Mouse (Mus musculus): Measurements from ENCODE around the gene Bckdha. TPM values are rescaled to one million over a fixed set of nuclear protein-coding genes. Genes with fewer than 3 reads are reported as not detected.

Gene Bckdha
- polyA plus RNA-seq, 1 experiment from 2014 or later: 64.6 TPM

GRCm38 (mm10) chr7:25699851-25700250 lies 41.1 kb upstream of the Bckdha start:
- Histone ChIP-seq H3K9ac (ENCODE audit: low read length) (no peak overlapping the region), H3K4me3 (ENCODE audit: low read length) (no peak overlapping the region), H3K27ac (ENCODE audit: low read length) (no peak overlapping the region), H3K9me3 (ENCODE audit: control insufficient read depth, low read length) (peaks cover 6% of the 10 kb centered on the region), H3K4me1 (replicated peaks; ENCODE audit: control insufficient read depth, insufficient read depth, low read length) (peaks cover 7% of the 10 kb centered on the region; the same call in 1 of the 2 replicates), H3K36me3 (ENCODE audit: control insufficient read depth, insufficient read depth, low read length) (peaks cover 16% of the 10 kb centered on the region), H3K4me2 (ENCODE audit: low read depth, low read length) (no peak overlapping the region), H3K27me3 (ENCODE audit: control insufficient read depth, insufficient read depth, low read depth, low read length) (no peaks in the 10 kb centered on the region; the same call in 1 of the 2 replicates)
- ATAC-seq (ENCODE audit: low read depth): no peak
- 51% methylated on average over 13 of the region's 13 CpGs for WGBS

GRCm38 (mm10) chr7:25694104-25694503 lies 35.3 kb upstream of the Bckdha start:
- H3K9me3 ChIP-seq (ENCODE audit: control insufficient read depth, low read length): no peaks in the 10 kb centered on the region
- peaks cover 3% of the 10 kb centered on the region; the same call in 1 of the 2 replicates for H3K36me3 ChIP-seq (ENCODE audit: control insufficient read depth, insufficient read depth, low read length)
- H3K27ac ChIP-seq (ENCODE audit: low read length): no peak overlapping the region
- no peak overlapping the region for H3K4me2 ChIP-seq (ENCODE audit: low read depth, low read length)
- WGBS: 57% methylated on average over 8 of the region's 8 CpGs
- no peak overlapping the region for H3K4me3 ChIP-seq (ENCODE audit: low read length)
- no peak overlapping the region for H3K9ac ChIP-seq (ENCODE audit: low read length)
- no peaks in the 10 kb centered on the region for H3K4me1 ChIP-seq (replicated peaks; ENCODE audit: control insufficient read depth, insufficient read depth, low read length)
- ATAC-seq (ENCODE audit: low read depth): no peak
- no peaks in the 10 kb centered on the region; the same call in 1 of the 2 replicates for H3K27me3 ChIP-seq (ENCODE audit: control insufficient read depth, insufficient read depth, low read depth, low read length)

GRCm38 (mm10) chr7:25690051-25690450 lies 31.3 kb upstream of the Bckdha start:
- Histone ChIP-seq H3K27me3 (ENCODE audit: control insufficient read depth, insufficient read depth, low read depth, low read length) (peaks cover 5% of the 10 kb centered on the region), H3K36me3 (ENCODE audit: control insufficient read depth, insufficient read depth, low read length) (no peaks in the 10 kb centered on the region; the same call in 1 of the 2 replicates), H3K4me3 (ENCODE audit: low read length) (peak overlapping the region; percentile 81), H3K27ac (ENCODE audit: low read length) (peak overlapping the region; percentile 13; the same call in 1 of the 2 replicates), H3K4me1 (replicated peaks; ENCODE audit: control insufficient read depth, insufficient read depth, low read length) (peaks cover 22% of the 10 kb centered on the region), H3K4me2 (ENCODE audit: low read depth, low read length) (peak overlapping the region; percentile 95), H3K9me3 (ENCODE audit: control insufficient read depth, low read length) (no peaks in the 10 kb centered on the region), H3K9ac (ENCODE audit: low read length) (peak overlapping the region; percentile 90; the same call in 1 of the 2 replicates)
- no peak for ATAC-seq (ENCODE audit: low read depth)
- WGBS: 35% methylated on average over 5 of the region's 5 CpGs

GRCm38 (mm10) chr7:25689603-25690021 lies 30.8 kb upstream of the Bckdha start:
- Histone ChIP-seq H3K9me3 (ENCODE audit: control insufficient read depth, low read length) (no peaks in the 10 kb centered on the region), H3K36me3 (ENCODE audit: control insufficient read depth, insufficient read depth, low read length) (no peaks in the 10 kb centered on the region; the same call in 1 of the 2 replicates), H3K27ac (ENCODE audit: low read length) (peak overlapping the region; percentile 13), H3K4me2 (ENCODE audit: low read depth, low read length) (peak overlapping the region; percentile 95), H3K27me3 (ENCODE audit: control insufficient read depth, insufficient read depth, low read depth, low read length) (peaks cover 5% of the 10 kb centered on the region), H3K4me1 (replicated peaks; ENCODE audit: control insufficient read depth, insufficient read depth, low read length) (peaks cover 22% of the 10 kb centered on the region), H3K9ac (ENCODE audit: low read length) (peak overlapping the region; percentile 90), H3K4me3 (ENCODE audit: low read length) (peak overlapping the region; percentile 81)
- 5% methylated on average over 12 of the region's 12 CpGs for WGBS
- ATAC-seq (ENCODE audit: low read depth): peak; percentile 1; the same call in 1 of the 2 replicates

GRCm38 (mm10) chr7:25688810-25689586 lies 30.2 kb upstream of the Bckdha start:
- peak; percentile 71 for ATAC-seq (ENCODE audit: low read depth)
- peak overlapping the region; percentile 51 for H3K27ac ChIP-seq (ENCODE audit: low read length)
- WGBS: under 1% methylated on average over 46 of the region's 52 CpGs

GRCm38 (mm10) chr7:25687811-25688401 lies 29.1 kb upstream of the Bckdha start:
- ATAC-seq (ENCODE audit: low read depth): 0 out of 2 replicates have a peak, but pooled peaks have one; percentile 1
- Histone ChIP-seq H3K27ac (ENCODE audit: low read length) (peak overlapping the region; percentile 91), H3K4me3 (ENCODE audit: low read length) (peak overlapping the region; percentile 81), H3K27me3 (ENCODE audit: control insufficient read depth, insufficient read depth, low read depth, low read length) (peaks cover 5% of the 10 kb centered on the region), H3K4me2 (ENCODE audit: low read depth, low read length) (peak overlapping the region; percentile 95), H3K9ac (ENCODE audit: low read length) (peak overlapping the region; percentile 90), H3K4me1 (replicated peaks; ENCODE audit: control insufficient read depth, insufficient read depth, low read length) (peaks cover 26% of the 10 kb centered on the region), H3K36me3 (ENCODE audit: control insufficient read depth, insufficient read depth, low read length) (no peaks in the 10 kb centered on the region; the same call in 1 of the 2 replicates), H3K9me3 (ENCODE audit: control insufficient read depth, low read length) (no peaks in the 10 kb centered on the region)
- WGBS: under 1% methylated on average over 47 of the region's 47 CpGs

More at GRCm38 (mm10) chr7:25688810-25689586, 30.2 kb upstream of the Bckdha start:
- H3K4me3 ChIP-seq (ENCODE audit: low read length): peak overlapping the region; percentile 81
- peak overlapping the region; percentile 95 for H3K4me2 ChIP-seq (ENCODE audit: low read depth, low read length)
- H3K4me1 ChIP-seq (replicated peaks; ENCODE audit: control insufficient read depth, insufficient read depth, low read length): peaks cover 22% of the 10 kb centered on the region
- no peaks in the 10 kb centered on the region; the same call in 1 of the 2 replicates for H3K36me3 ChIP-seq (ENCODE audit: control insufficient read depth, insufficient read depth, low read length)
- H3K9me3 ChIP-seq (ENCODE audit: control insufficient read depth, low read length): no peaks in the 10 kb centered on the region
- peaks cover 5% of the 10 kb centered on the region for H3K27me3 ChIP-seq (ENCODE audit: control insufficient read depth, insufficient read depth, low read depth, low read length)
- peak overlapping the region; percentile 90 for H3K9ac ChIP-seq (ENCODE audit: low read length)

GRCm38 (mm10) chr7:25686680-25687531 lies 28.1 kb upstream of the Bckdha start, which contains the start of gene Tgfb1:
Gene Tgfb1, plus strand, starts transcription at chr7:25687002.
- H3K27ac ChIP-seq (ENCODE audit: low read length): peak within 1 kb of the TSS; percentile 91
- H3K27me3 ChIP-seq (ENCODE audit: control insufficient read depth, insufficient read depth, low read depth, low read length): peaks cover 5% of the 10 kb centered on the region
- H3K4me3 ChIP-seq (ENCODE audit: low read length): peak within 1 kb of the TSS; percentile 81
- H3K4me1 ChIP-seq (replicated peaks; ENCODE audit: control insufficient read depth, insufficient read depth, low read length): peaks cover 26% of the 10 kb centered on the region
- no peaks in the 10 kb centered on the region for H3K36me3 ChIP-seq (ENCODE audit: control insufficient read depth, insufficient read depth, low read length)
- peak within 1 kb of the TSS; percentile 90 for H3K9ac ChIP-seq (ENCODE audit: low read length)
- ATAC-seq (ENCODE audit: low read depth): peak; percentile 61
- H3K9me3 ChIP-seq (ENCODE audit: control insufficient read depth, low read length): no peaks in the 10 kb centered on the region
- WGBS: 1% methylated on average over 47 of the region's 69 CpGs
- H3K4me2 ChIP-seq (ENCODE audit: low read depth, low read length): peak within 1 kb of the TSS; percentile 95

- ATAC-seq (ENCODE audit: low read depth): no peak
- no peaks in the 10 kb centered on the region for H3K36me3 ChIP-seq (ENCODE audit: control insufficient read depth, insufficient read depth, low read length)
- WGBS: 67% methylated on average over 21 of the region's 21 CpGs
- H3K27ac ChIP-seq (ENCODE audit: low read length): peak overlapping the region; percentile 91; the same call in 1 of the 2 replicates
- H3K27me3 ChIP-seq (ENCODE audit: control insufficient read depth, insufficient read depth, low read depth, low read length): peaks cover 5% of the 10 kb centered on the region
- peak overlapping the region; percentile 81 for H3K4me3 ChIP-seq (ENCODE audit: low read length)
- H3K9ac ChIP-seq (ENCODE audit: low read length): peak overlapping the region; percentile 90; the same call in 1 of the 2 replicates
- H3K4me2 ChIP-seq (ENCODE audit: low read depth, low read length): peak overlapping the region; percentile 95
- H3K4me1 ChIP-seq (replicated peaks; ENCODE audit: control insufficient read depth, insufficient read depth, low read length): peaks cover 26% of the 10 kb centered on the region
- no peaks in the 10 kb centered on the region for H3K9me3 ChIP-seq (ENCODE audit: control insufficient read depth, low read length)
These were observed 27.2 kb upstream of the Bckdha start for GRCm38 (mm10) chr7:25685926-25686470.
